Mouse (Mus musculus) bone marrow, adult 2 months (tissue): ENCODE measurements around the gene Kcne1. TPM values are rescaled to one million over a fixed set of nuclear protein-coding genes. Genes with fewer than 3 reads are reported as not detected.

Experiments
- H3K27ac ChIP-seq: fragments of 200-500 bp; 2 replicates; pipeline ENCODE4 v1.5.1; 2012; ENCODE audit warnings: low read depth, mild to moderate bottlenecking, control low read depth, inconsistent platforms, low read length; ENCODE audit not compliant: control insufficient read depth, poor library complexity, insufficient read depth
- H3K4me1 ChIP-seq: fragments of 200-500 bp; 2 replicates; pipeline ENCODE4 v1.6.1; 2011; ENCODE audit warnings: low read length; ENCODE audit not compliant: control insufficient read depth, insufficient read depth
- H3K4me3 ChIP-seq: fragments of 200-500 bp; replicated peaks from 2 replicates; pipeline ENCODE3; 2011; ENCODE audit warnings: mild to moderate bottlenecking, low read depth, low read length, control low read depth; ENCODE audit not compliant: control insufficient read depth
- CTCF ChIP-seq: fragments of 200-500 bp; IDR thresholded peaks from 2 replicates; pipeline ENCODE4 v1.5.1; 2011; ENCODE audit warnings: low read length, control low read depth; ENCODE audit not compliant: control insufficient read depth, insufficient read depth
- POLR2A ChIP-seq: fragments of 200-500 bp; IDR thresholded peaks from 2 replicates; pipeline ENCODE4 v1.6.1; 2011; ENCODE audit warnings: low read depth, mild to moderate bottlenecking, control low read depth, low read length, borderline replicate concordance; ENCODE audit not compliant: control insufficient read depth
- WGBS: fragments of 180-500 bp; shearing (Covaris S2); methylation state at CpG from one replicate; pipeline ENCODE4 v1.1.7; 2018; 5-methylcytosine and 5-hydroxymethylcytosine counted together
- polyA plus RNA-seq: library from polyadenylated mRNA; stranded (reverse); fragments of >200 nt; gene quantifications from 2 replicates; pipeline ENCODE4 v1.2.4, GENCODE M21; 2011; ENCODE audit warnings: low replicate concordance; ENCODE audit not compliant: missing spikeins, insufficient read depth, insufficient read length

The Kcne1 gene
- polyA plus RNA-seq, 1 experiment, result not detected

GRCm38 (mm10) chr16:92313953-92314741, 45.1 kb downstream of the Kcne1 start:
- peak; percentile 80 for TF ChIP-seq CTCF
- TF ChIP-seq POLR2A, result no peak
- Histone ChIP-seq H3K4me1 (no peaks in the 10 kb centered on the region), H3K27ac (no peak overlapping the region), H3K4me3 (no peak overlapping the region)
- 48% methylated on average over 13 of the region's 13 CpGs for WGBS

- no peak for TF ChIP-seq CTCF
- no peak for TF ChIP-seq POLR2A
- WGBS, result 81% methylated on average over 4 of the region's 4 CpGs
These were observed 50.1 kb downstream of the Kcne1 start for GRCm38 (mm10) chr16:92309126-92309525.

GRCm38 (mm10) chr16:92307947-92308346, 51.3 kb downstream of the Kcne1 start:
- no peak overlapping the region for H3K27ac ChIP-seq
- WGBS, result 81% methylated on average over 3 of the region's 3 CpGs
- no peak overlapping the region for H3K4me3 ChIP-seq
- H3K4me1 ChIP-seq, result no peaks in the 10 kb centered on the region; the same call in 1 of the 2 replicates
- TF ChIP-seq CTCF (no peak), POLR2A (no peak)

More at GRCm38 (mm10) chr16:92309126-92309525, 50.1 kb downstream of the Kcne1 start:
- H3K27ac ChIP-seq, result no peak overlapping the region
- H3K4me3 ChIP-seq, result no peak overlapping the region
- no peaks in the 10 kb centered on the region; the same call in 1 of the 2 replicates for H3K4me1 ChIP-seq

- Histone ChIP-seq H3K4me3 (no peak overlapping the region), H3K4me1 (peaks cover 2% of the 10 kb centered on the region), H3K27ac (no peak overlapping the region)
- WGBS, result 90% methylated on average over 2 of the region's 2 CpGs
- TF ChIP-seq POLR2A, result no peak
- TF ChIP-seq CTCF, result no peak
These were observed 53.7 kb downstream of the Kcne1 start for GRCm38 (mm10) chr16:92305519-92305918.

GRCm38 (mm10) chr16:92302506-92302905, 56.8 kb downstream of the Kcne1 start:
- TF ChIP-seq CTCF (no peak), POLR2A (no peak)
- peak overlapping the region; percentile 8 for H3K4me3 ChIP-seq

GRCm38 (mm10) chr16:92301989-92302388, 57.3 kb downstream of the Kcne1 start:
- peak overlapping the region; percentile 81 for H3K4me3 ChIP-seq
- no peak overlapping the region for H3K27ac ChIP-seq
- peaks cover 2% of the 10 kb centered on the region for H3K4me1 ChIP-seq
- TF ChIP-seq CTCF (no peak), POLR2A (no peak)
- 34% methylated on average over 5 of the region's 5 CpGs for WGBS

More at GRCm38 (mm10) chr16:92302506-92302905, 56.8 kb downstream of the Kcne1 start:
- Histone ChIP-seq H3K4me1 (peaks cover 2% of the 10 kb centered on the region), H3K27ac (no peak overlapping the region)
- 66% methylated on average over 5 of the region's 5 CpGs for WGBS

- H3K4me3 ChIP-seq, result peak overlapping the region; percentile 81
- WGBS, result under 1% methylated on average over 12 of the region's 12 CpGs
- H3K27ac ChIP-seq, result peak overlapping the region; percentile 5; the same call in 1 of the 2 replicates
- peaks cover 2% of the 10 kb centered on the region for H3K4me1 ChIP-seq
- TF ChIP-seq CTCF, result no peak
- no peak for TF ChIP-seq POLR2A
These were observed 57.9 kb downstream of the Kcne1 start for GRCm38 (mm10) chr16:92301412-92301806.

GRCm38 (mm10) chr16:92300649-92301411, 58.4 kb downstream of the Kcne1 start, which contains the start of gene Smim11:
Gene Smim11, plus strand, starts transcription at chr16:92301286.
- peak within 1 kb of the TSS; percentile 5; the same call in 1 of the 2 replicates for H3K27ac ChIP-seq
- peaks cover 2% of the 10 kb centered on the region for H3K4me1 ChIP-seq
- peak within 1 kb of the TSS; percentile 81 for H3K4me3 ChIP-seq
- TF ChIP-seq CTCF (no peak), POLR2A (peak; percentile 54; the same call in 1 of the 2 replicates)
- whole genome bisulfite sequencing, result 9% methylated on average over 32 of the region's 32 CpGs

Other genes with a start within 250 kb of the Kcne1 start
- gene Kcne2, start 67.1 kb downstream of the Kcne1 start, polyA plus RNA-seq, result 0.59 TPM in 1 of 2 replicates, not detected in the other
- gene Smim11, start 58.2 kb downstream of the Kcne1 start, polyA plus RNA-seq, result 42.2 and 64.0 TPM in 2 replicates
- not detected in 2 replicates for gene Fam243, start 38.0 kb downstream of the Kcne1 start, polyA plus RNA-seq
- gene Rcan1, start 111.4 kb upstream of the Kcne1 start, polyA plus RNA-seq, result 3.6 and 9.5 TPM in 2 replicates
- gene Clic6, start 126.3 kb upstream of the Kcne1 start, polyA plus RNA-seq, result not detected in 2 replicates